Mouse (Mus musculus) stomach, embryonic 16.5 days (tissue): ENCODE measurements around the gene Dthd1. TPM values are rescaled to one million over a fixed set of nuclear protein-coding genes. Genes with fewer than 3 reads are reported as not detected.
A peak's percentile ranks its signal among the peaks of the same experiment; 100 is the strongest.

ENCODE experiments used
- ATAC-seq: fragments of 200-750 bp; cut with Nextera tagmentation; 2 replicates; pipeline ENCODE4 v1.8.0; 2017; ENCODE audit warnings: moderate number of reproducible peaks, moderate TSS enrichment; ENCODE audit not compliant: insufficient read depth, low FRiP score
- H3K27ac ChIP-seq: fragments of 300-500 bp; sonication (generic); 2 replicates; pipeline ENCODE4 v1.5.1; 2014; ENCODE audit warnings: low read length
- H3K27me3 ChIP-seq: fragments of 300-500 bp; sonication (generic); 2 replicates; pipeline ENCODE4 v1.6.1; 2014; ENCODE audit warnings: low read length, control low read depth, mixed read lengths; ENCODE audit not compliant: control insufficient read depth, insufficient read depth
- H3K36me3 ChIP-seq: fragments of 300-500 bp; sonication (generic); 2 replicates; pipeline ENCODE4 v1.6.1; 2014; ENCODE audit warnings: low read length; ENCODE audit not compliant: control insufficient read depth, insufficient read depth
- H3K4me1 ChIP-seq: fragments of 300-500 bp; sonication (generic); 2 replicates; pipeline ENCODE4 v1.6.1; 2014; ENCODE audit warnings: low read length, control low read depth, mixed read lengths; ENCODE audit not compliant: control insufficient read depth, insufficient read depth
- H3K4me2 ChIP-seq: fragments of 300-500 bp; sonication (generic); 2 replicates; pipeline ENCODE4 v1.6.1; 2014; ENCODE audit warnings: low read depth, low read length, mixed read lengths
- H3K4me3 ChIP-seq: fragments of 300-500 bp; sonication (generic); replicated peaks from 2 replicates; pipeline ENCODE4 v1.5.1; 2014; ENCODE audit warnings: mild to moderate bottlenecking, low read length
- H3K9ac ChIP-seq: fragments of 300-500 bp; sonication (generic); 2 replicates; pipeline ENCODE4 v1.6.1; 2014; ENCODE audit warnings: low read length
- H3K9me3 ChIP-seq: fragments of 300-500 bp; sonication (generic); replicated peaks from 2 replicates; pipeline ENCODE4 v1.6.1; 2016; ENCODE audit warnings: low read length, control low read depth; ENCODE audit not compliant: control insufficient read depth
- WGBS: fragments of 180-500 bp; shearing (Covaris S2); extraction: QIAGEN DNeasy Blood & Tissue Kit; methylation state at CpG from one replicate; pipeline ENCODE4 v1.1.7; 2014; 5-methylcytosine and 5-hydroxymethylcytosine counted together
- polyA plus RNA-seq: library from polyadenylated mRNA; unstranded; fragments of >200 nt; fragmentation: Nextera tagmentation; extraction: Ambion mirVana; gene quantifications from 2 replicates; pipeline ENCODE4 v1.2.1, GENCODE M21; 2015

Gene Dthd1
- not detected in 2 replicates for polyA plus RNA-seq

DNA sequence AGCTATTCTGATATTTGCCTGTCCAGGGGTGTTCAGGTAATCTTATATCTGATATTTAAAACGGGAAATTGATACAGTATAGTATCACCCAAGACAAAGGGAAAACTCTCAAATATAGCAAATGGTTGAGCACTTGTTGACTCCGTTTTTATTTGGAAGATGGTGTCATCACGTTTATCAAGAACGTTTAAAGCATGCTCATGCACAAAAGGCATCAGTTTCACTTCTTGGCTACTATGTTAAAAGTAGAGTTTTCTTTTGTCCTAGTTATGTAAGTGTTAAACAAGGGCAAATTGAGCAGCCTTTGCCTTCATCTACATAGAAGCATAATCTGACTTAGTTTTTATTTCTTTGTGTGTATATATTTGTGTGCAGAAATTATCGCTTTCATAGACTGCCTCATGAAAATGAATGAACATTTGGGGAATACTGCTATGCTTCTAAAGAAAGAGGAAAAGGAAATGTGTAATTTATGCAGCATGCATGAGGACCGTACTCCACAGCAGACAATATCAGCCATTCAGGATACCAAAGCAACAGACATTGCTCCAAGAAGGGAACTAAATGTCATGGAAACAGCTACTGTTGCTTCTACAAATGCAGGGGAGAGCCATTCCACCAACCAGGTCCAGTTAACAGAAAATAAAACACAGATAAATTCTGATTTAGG, at the start of gene Dthd1:
TSS of gene Dthd1 (plus strand) at position 422 of the 670 bp plus-strand sequence.
- WGBS = 81% methylated on average over 6 of the region's 6 CpGs
- Histone ChIP-seq H3K4me2 (no peak within 1 kb of the TSS), H3K36me3 (no peaks in the 10 kb centered on the region), H3K27me3 (no peaks in the 10 kb centered on the region), H3K4me3 (no peak within 1 kb of the TSS), H3K27ac (peak within 1 kb of the TSS; percentile 11; the same call in 1 of the 2 replicates), H3K9me3 (no peaks in the 10 kb centered on the region), H3K4me1 (no peaks in the 10 kb centered on the region), H3K9ac (no peak within 1 kb of the TSS)
- ATAC-seq = no peak

DNA sequence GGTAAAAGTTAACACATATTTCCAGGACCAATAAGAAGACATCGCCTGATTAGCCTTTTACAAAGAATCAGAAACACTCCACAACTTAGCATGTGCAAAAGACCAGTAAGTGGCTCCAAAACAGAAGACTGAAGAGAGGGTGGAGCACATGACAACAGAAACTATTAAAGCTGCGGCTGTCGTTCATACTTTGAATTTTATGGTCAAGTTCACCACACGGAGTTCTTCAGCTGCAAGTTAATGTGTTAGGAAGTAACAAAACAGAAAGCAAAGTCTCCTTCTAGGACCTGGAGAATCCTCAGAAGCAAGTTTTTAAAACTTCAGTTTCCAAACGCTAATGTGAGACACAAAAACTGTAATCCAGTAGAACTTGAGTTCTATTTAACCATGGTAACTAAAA, 49.5 kb upstream of the Dthd1 start:
- H3K4me2 ChIP-seq = peak overlapping the region; percentile 75

GRCm38 (mm10) chr5:62765459-62765783, 48.2 kb upstream of the Dthd1 start:
- Histone ChIP-seq H3K9me3 (no peaks in the 10 kb centered on the region), H3K27me3 (no peaks in the 10 kb centered on the region), H3K9ac (peak overlapping the region; percentile 79), H3K4me3 (peak overlapping the region; percentile 63), H3K27ac (peak overlapping the region; percentile 93), H3K36me3 (no peaks in the 10 kb centered on the region), H3K4me1 (peaks cover 9% of the 10 kb centered on the region; the same call in 1 of the 2 replicates), H3K4me2 (peak overlapping the region; percentile 75)
- 12% methylated on average over 5 of the region's 5 CpGs for WGBS
- ATAC-seq = no peak

More for the DNA sequence above, 49.5 kb upstream of the Dthd1 start:
- ATAC-seq = no peak
- Histone ChIP-seq H3K27me3 (no peaks in the 10 kb centered on the region), H3K36me3 (no peaks in the 10 kb centered on the region), H3K4me1 (peaks cover 9% of the 10 kb centered on the region; the same call in 1 of the 2 replicates), H3K9ac (no peak overlapping the region), H3K4me3 (no peak overlapping the region), H3K27ac (no peak overlapping the region), H3K9me3 (no peaks in the 10 kb centered on the region)
- 65% methylated on average over 5 of the region's 5 CpGs for WGBS

- peak within 1 kb of the TSS; percentile 79 for H3K9ac ChIP-seq
- no peaks in the 10 kb centered on the region for H3K27me3 ChIP-seq
- no peaks in the 10 kb centered on the region for H3K36me3 ChIP-seq
- H3K4me3 ChIP-seq = peak within 1 kb of the TSS; percentile 63
- H3K4me1 ChIP-seq = 0 out of 2 replicates have a peak, but pooled peaks cover 9% of the 10 kb centered on the region
- no peaks in the 10 kb centered on the region for H3K9me3 ChIP-seq
- peak within 1 kb of the TSS; percentile 93 for H3K27ac ChIP-seq
- peak within 1 kb of the TSS; percentile 75 for H3K4me2 ChIP-seq
- WGBS = under 1% methylated on average over 72 of the region's 106 CpGs
- ATAC-seq = peak; percentile 93
Observed at GRCm38 (mm10) chr5:62765784-62766701, 47.6 kb upstream of the Dthd1 start, which contains the start of gene Arap2. Gene Arap2 (minus strand): TSS chr5:62766159.

- Histone ChIP-seq H3K9me3 (no peaks in the 10 kb centered on the region), H3K27ac (no peak overlapping the region), H3K36me3 (no peaks in the 10 kb centered on the region), H3K9ac (no peak overlapping the region), H3K4me2 (no peak overlapping the region), H3K4me1 (no peaks in the 10 kb centered on the region), H3K27me3 (no peaks in the 10 kb centered on the region), H3K4me3 (no peak overlapping the region)
- 64% methylated on average over 11 of the region's 11 CpGs for WGBS
- peak; percentile 91; the same call in 1 of the 2 replicates for ATAC-seq
Observed at GRCm38 (mm10) chr5:62771775-62772599, 41.6 kb upstream of the Dthd1 start.

DNA sequence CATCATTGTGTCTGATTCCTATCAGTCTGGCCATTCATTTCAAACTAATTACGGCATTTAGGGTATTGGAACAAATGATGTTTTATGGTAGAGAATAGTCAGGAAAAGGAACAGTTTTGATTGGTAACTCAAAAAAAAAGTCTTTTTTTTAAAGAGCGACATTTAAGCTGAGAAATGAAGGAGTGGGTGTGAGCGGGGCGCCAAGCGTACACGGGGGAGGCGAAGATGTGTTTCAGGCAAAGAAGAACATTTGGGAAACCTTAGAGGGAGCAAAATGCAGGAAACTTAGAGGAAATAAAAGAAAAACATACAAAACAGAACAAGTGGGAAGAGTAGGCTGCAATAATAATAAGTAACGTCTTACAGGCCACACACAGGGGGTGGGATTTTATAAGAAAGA, 35.8 kb upstream of the Dthd1 start:
- WGBS = 83% methylated on average over 8 of the region's 8 CpGs
- no peak overlapping the region for H3K9ac ChIP-seq
- H3K4me1 ChIP-seq = no peaks in the 10 kb centered on the region
- no peak for ATAC-seq
- H3K27ac ChIP-seq = no peak overlapping the region
- no peaks in the 10 kb centered on the region for H3K9me3 ChIP-seq
- H3K36me3 ChIP-seq = no peaks in the 10 kb centered on the region
- H3K4me3 ChIP-seq = no peak overlapping the region
- no peak overlapping the region for H3K4me2 ChIP-seq
- no peaks in the 10 kb centered on the region for H3K27me3 ChIP-seq

GRCm38 (mm10) chr5:62778682-62779081, 34.9 kb upstream of the Dthd1 start:
- no peaks in the 10 kb centered on the region for H3K4me1 ChIP-seq
- ATAC-seq = no peak
- 82% methylated on average over 5 of the region's 5 CpGs for WGBS

GRCm38 (mm10) chr5:62786809-62787208, 26.8 kb upstream of the Dthd1 start:
- Histone ChIP-seq H3K9me3 (no peaks in the 10 kb centered on the region), H3K4me3 (no peak overlapping the region), H3K36me3 (no peaks in the 10 kb centered on the region), H3K27ac (no peak overlapping the region), H3K9ac (no peak overlapping the region), H3K4me1 (no peaks in the 10 kb centered on the region), H3K27me3 (no peaks in the 10 kb centered on the region), H3K4me2 (no peak overlapping the region)
- ATAC-seq = no peak
- 82% methylated on average over 3 of the region's 3 CpGs for WGBS

More at GRCm38 (mm10) chr5:62778682-62779081, 34.9 kb upstream of the Dthd1 start:
- Histone ChIP-seq H3K27me3 (no peaks in the 10 kb centered on the region), H3K4me2 (no peak overlapping the region), H3K36me3 (no peaks in the 10 kb centered on the region), H3K9ac (no peak overlapping the region), H3K9me3 (no peaks in the 10 kb centered on the region), H3K4me3 (no peak overlapping the region), H3K27ac (no peak overlapping the region)
